Mouse (Mus musculus): Measurements from ENCODE around the gene Slc7a6os.

- TF ChIP-seq E2F4 (IDR thresholded peaks at IDR 0.05; ENCODE audit: insufficient read depth): no peak
- no peak for TF ChIP-seq SRF (IDR thresholded peaks at IDR 0.05; ENCODE audit: control insufficient read depth, insufficient read length, low read depth)
- peak; percentile 40 for TF ChIP-seq POLR2A (IDR thresholded peaks at IDR 0.05; ENCODE audit: insufficient read length, low read depth)
- TF ChIP-seq USF1 (IDR thresholded peaks at IDR 0.05; ENCODE audit: low read depth): no peak
- no peak for TF ChIP-seq TCF12 (IDR thresholded peaks at IDR 0.05; ENCODE audit: insufficient read depth, poor library complexity, severe bottlenecking)
- TF ChIP-seq POLR2AphosphoS2 (IDR thresholded peaks at IDR 0.05; ENCODE audit: insufficient read length, low read depth): no peak
- TF ChIP-seq MYOD1 (IDR thresholded peaks at IDR 0.05; ENCODE audit: control insufficient read depth in 1 of 3, insufficient read length in 2 of 3, low read depth in 2 of 3): no peak
- TF ChIP-seq TCF3 (IDR thresholded peaks at IDR 0.05; ENCODE audit: insufficient read length, low read depth): no peak
- no peak for TF ChIP-seq MYOG (IDR thresholded peaks at IDR 0.05; ENCODE audit: control insufficient read depth in 1 of 3, insufficient read depth in 1 of 3, insufficient read length in 2 of 3, low read depth in 2 of 3)
- TF ChIP-seq CEBPB (IDR thresholded peaks at IDR 0.05; ENCODE audit: insufficient read depth, poor library complexity, severe bottlenecking): no peak
- no peak for TF ChIP-seq MAX (IDR thresholded peaks at IDR 0.05; ENCODE audit: low read depth)
- no peak for TF ChIP-seq REST (IDR thresholded peaks at IDR 0.05; ENCODE audit: insufficient read depth, insufficient read length)
Measured at GRCm38 (mm10) chr8:106169017-106169933, 41.5 kb downstream of the Slc7a6os start.

All from myocyte (in vitro differentiated cells).